Mouse (Mus musculus): Measurements from ENCODE around the gene Prkcq. TPM values are rescaled to one million over a fixed set of nuclear protein-coding genes. Genes with fewer than 3 reads are reported as not detected.

The Prkcq gene
- polyA plus RNA-seq, 1 experiment from 2014 or later, result 9.3 TPM

GRCm38 (mm10) chr2:11204961-11205360, 33.1 kb downstream of the Prkcq start:
- Histone ChIP-seq H3K9ac (no peak overlapping the region), H3K4me1 (peaks cover 43% of the 10 kb centered on the region), H3K4me3 (no peak overlapping the region), H3K9me3 (replicated peaks) (no peaks in the 10 kb centered on the region), H3K27me3 (replicated peaks) (no peaks in the 10 kb centered on the region), H3K36me3 (no peaks in the 10 kb centered on the region), H3K27ac (no peak overlapping the region), H3K4me2 (no peak overlapping the region)
- ATAC-seq, result no peak
- 54% methylated on average over 9 of the region's 9 CpGs for WGBS (ENCODE audit: insufficient replicate concordance)

GRCm38 (mm10) chr2:11205720-11206119, 33.8 kb downstream of the Prkcq start:
- WGBS (ENCODE audit: insufficient replicate concordance), result 51% methylated on average over 6 of the region's 6 CpGs
- Histone ChIP-seq H3K9ac (no peak overlapping the region), H3K36me3 (no peaks in the 10 kb centered on the region), H3K4me2 (no peak overlapping the region), H3K27me3 (replicated peaks) (no peaks in the 10 kb centered on the region), H3K4me1 (peaks cover 51% of the 10 kb centered on the region), H3K27ac (no peak overlapping the region), H3K4me3 (no peak overlapping the region), H3K9me3 (replicated peaks) (no peaks in the 10 kb centered on the region)
- ATAC-seq, result no peak

- no peak overlapping the region for H3K4me2 ChIP-seq
- no peak for ATAC-seq
- no peaks in the 10 kb centered on the region for H3K9me3 ChIP-seq (replicated peaks)
- 28% methylated on average over 9 of the region's 9 CpGs for WGBS (ENCODE audit: insufficient replicate concordance)
- H3K4me1 ChIP-seq, result peaks cover 53% of the 10 kb centered on the region
- H3K36me3 ChIP-seq, result no peaks in the 10 kb centered on the region
- H3K9ac ChIP-seq, result no peak overlapping the region
- H3K27ac ChIP-seq, result no peak overlapping the region
- no peaks in the 10 kb centered on the region for H3K27me3 ChIP-seq (replicated peaks)
- no peak overlapping the region for H3K4me3 ChIP-seq
These were observed 36.4 kb downstream of the Prkcq start for GRCm38 (mm10) chr2:11208263-11208662.

- no peak overlapping the region for H3K27ac ChIP-seq
- peak; percentile 56 for ATAC-seq
- H3K27me3 ChIP-seq (replicated peaks), result no peaks in the 10 kb centered on the region
- no peak overlapping the region for H3K4me3 ChIP-seq
- no peak overlapping the region for H3K4me2 ChIP-seq
- no peaks in the 10 kb centered on the region for H3K9me3 ChIP-seq (replicated peaks)
- H3K9ac ChIP-seq, result no peak overlapping the region
- peaks cover 42% of the 10 kb centered on the region for H3K4me1 ChIP-seq
- no peaks in the 10 kb centered on the region for H3K36me3 ChIP-seq
- 13% methylated on average over 6 of the region's 6 CpGs for WGBS (ENCODE audit: insufficient replicate concordance)
These were observed 37.4 kb downstream of the Prkcq start for GRCm38 (mm10) chr2:11209335-11209734.

GRCm38 (mm10) chr2:11210241-11210916, 38.5 kb downstream of the Prkcq start:
- WGBS (ENCODE audit: insufficient replicate concordance), result 25% methylated on average over 8 of the region's 8 CpGs
- Histone ChIP-seq H3K4me2 (0 out of 2 replicates have a peak overlapping the region, but pooled peaks have one; percentile 6), H3K4me1 (peaks cover 34% of the 10 kb centered on the region)

GRCm38 (mm10) chr2:11211961-11212562, 40.2 kb downstream of the Prkcq start:
- Histone ChIP-seq H3K9ac (no peak overlapping the region), H3K36me3 (no peaks in the 10 kb centered on the region)
- ATAC-seq, result no peak

More at GRCm38 (mm10) chr2:11210241-11210916, 38.5 kb downstream of the Prkcq start:
- Histone ChIP-seq H3K9ac (no peak overlapping the region), H3K36me3 (no peaks in the 10 kb centered on the region), H3K4me3 (no peak overlapping the region), H3K27ac (peak overlapping the region; percentile 36; the same call in 1 of the 2 replicates), H3K27me3 (replicated peaks) (no peaks in the 10 kb centered on the region), H3K9me3 (replicated peaks) (no peaks in the 10 kb centered on the region)
- ATAC-seq, result peak; percentile 51

GRCm38 (mm10) chr2:11216421-11216820, 44.5 kb downstream of the Prkcq start:
- H3K27me3 ChIP-seq (replicated peaks), result no peaks in the 10 kb centered on the region
- H3K9me3 ChIP-seq (replicated peaks), result no peaks in the 10 kb centered on the region
- H3K4me3 ChIP-seq, result no peak overlapping the region
- peaks cover 35% of the 10 kb centered on the region for H3K4me1 ChIP-seq
- H3K9ac ChIP-seq, result no peak overlapping the region
- ATAC-seq, result no peak
- no peaks in the 10 kb centered on the region for H3K36me3 ChIP-seq
- 70% methylated on average over 4 of the region's 4 CpGs for WGBS (ENCODE audit: insufficient replicate concordance)
- H3K4me2 ChIP-seq, result no peak overlapping the region
- no peak overlapping the region for H3K27ac ChIP-seq

More at GRCm38 (mm10) chr2:11211961-11212562, 40.2 kb downstream of the Prkcq start:
- WGBS (ENCODE audit: insufficient replicate concordance), result 56% methylated on average over 7 of the region's 7 CpGs
- no peak overlapping the region for H3K4me3 ChIP-seq
- H3K27me3 ChIP-seq (replicated peaks), result no peaks in the 10 kb centered on the region
- H3K9me3 ChIP-seq (replicated peaks), result no peaks in the 10 kb centered on the region
- H3K27ac ChIP-seq, result no peak overlapping the region
- H3K4me1 ChIP-seq, result peaks cover 41% of the 10 kb centered on the region
- H3K4me2 ChIP-seq, result no peak overlapping the region

GRCm38 (mm10) chr2:11216847-11217246, 44.9 kb downstream of the Prkcq start:
- Histone ChIP-seq H3K4me2 (no peak overlapping the region), H3K27ac (no peak overlapping the region), H3K9me3 (replicated peaks) (no peaks in the 10 kb centered on the region), H3K4me1 (peaks cover 31% of the 10 kb centered on the region), H3K36me3 (no peaks in the 10 kb centered on the region), H3K27me3 (replicated peaks) (no peaks in the 10 kb centered on the region), H3K4me3 (no peak overlapping the region), H3K9ac (no peak overlapping the region)
- 49% methylated on average over 5 of the region's 5 CpGs for WGBS (ENCODE audit: insufficient replicate concordance)
- no peak for ATAC-seq

- ATAC-seq, result peak; percentile 87
- Histone ChIP-seq H3K27me3 (replicated peaks) (no peaks in the 10 kb centered on the region), H3K9me3 (replicated peaks) (no peaks in the 10 kb centered on the region), H3K4me2 (no peak overlapping the region), H3K27ac (no peak overlapping the region; the same call in 1 of the 2 replicates), H3K36me3 (no peaks in the 10 kb centered on the region), H3K9ac (no peak overlapping the region), H3K4me3 (no peak overlapping the region), H3K4me1 (peaks cover 31% of the 10 kb centered on the region)
- 18% methylated on average over 5 of the region's 5 CpGs for WGBS (ENCODE audit: insufficient replicate concordance)
These were observed 46.2 kb downstream of the Prkcq start for GRCm38 (mm10) chr2:11218122-11218521.

GRCm38 (mm10) chr2:11219262-11219661, 47.4 kb downstream of the Prkcq start:
- Histone ChIP-seq H3K9me3 (replicated peaks) (no peaks in the 10 kb centered on the region), H3K4me3 (no peak overlapping the region), H3K27ac (no peak overlapping the region), H3K4me2 (no peak overlapping the region), H3K36me3 (no peaks in the 10 kb centered on the region), H3K27me3 (replicated peaks) (no peaks in the 10 kb centered on the region), H3K9ac (no peak overlapping the region), H3K4me1 (peaks cover 31% of the 10 kb centered on the region)
- WGBS (ENCODE audit: insufficient replicate concordance), result 86% methylated on average over 2 of the region's 2 CpGs
- ATAC-seq, result no peak

GRCm38 (mm10) chr2:11224808-11225484, 53.0 kb downstream of the Prkcq start:
- Histone ChIP-seq H3K27me3 (replicated peaks) (no peaks in the 10 kb centered on the region), H3K36me3 (no peaks in the 10 kb centered on the region), H3K4me2 (no peak overlapping the region), H3K4me1 (peaks cover 26% of the 10 kb centered on the region), H3K4me3 (no peak overlapping the region), H3K27ac (0 out of 2 replicates have a peak overlapping the region, but pooled peaks have one; percentile 10), H3K9ac (no peak overlapping the region), H3K9me3 (replicated peaks) (no peaks in the 10 kb centered on the region)
- WGBS (ENCODE audit: insufficient replicate concordance), result 77% methylated on average over 3 of the region's 3 CpGs
- no peak for ATAC-seq

GRCm38 (mm10) chr2:11225485-11225876, 53.6 kb downstream of the Prkcq start:
- Histone ChIP-seq H3K27me3 (replicated peaks) (no peaks in the 10 kb centered on the region), H3K36me3 (no peaks in the 10 kb centered on the region), H3K9me3 (replicated peaks) (no peaks in the 10 kb centered on the region), H3K4me1 (peaks cover 28% of the 10 kb centered on the region), H3K4me2 (no peak overlapping the region), H3K27ac (0 out of 2 replicates have a peak overlapping the region, but pooled peaks have one; percentile 10), H3K9ac (no peak overlapping the region), H3K4me3 (no peak overlapping the region)
- 21% methylated on average over 5 of the region's 5 CpGs for whole genome bisulfite sequencing (ENCODE audit: insufficient replicate concordance)
- peak; percentile 67 for ATAC-seq
